Mouse (Mus musculus): ENCODE results near the gene Phldb1. TPM values are rescaled to one million over a fixed set of nuclear protein-coding genes. Genes with fewer than 3 reads are reported as not detected.
"Not testable (repeated sequence)": the region's sequence is repeated elsewhere in the genome, so short reads cannot be mapped to it uniquely, and the experiment has no call there.

Phldb1 gene
- 70.8 and 74.1 TPM in 2 replicates for polyA plus RNA-seq (2016; fragmentation: Nextera tagmentation; extraction: Ambion mirVana)

DNA sequence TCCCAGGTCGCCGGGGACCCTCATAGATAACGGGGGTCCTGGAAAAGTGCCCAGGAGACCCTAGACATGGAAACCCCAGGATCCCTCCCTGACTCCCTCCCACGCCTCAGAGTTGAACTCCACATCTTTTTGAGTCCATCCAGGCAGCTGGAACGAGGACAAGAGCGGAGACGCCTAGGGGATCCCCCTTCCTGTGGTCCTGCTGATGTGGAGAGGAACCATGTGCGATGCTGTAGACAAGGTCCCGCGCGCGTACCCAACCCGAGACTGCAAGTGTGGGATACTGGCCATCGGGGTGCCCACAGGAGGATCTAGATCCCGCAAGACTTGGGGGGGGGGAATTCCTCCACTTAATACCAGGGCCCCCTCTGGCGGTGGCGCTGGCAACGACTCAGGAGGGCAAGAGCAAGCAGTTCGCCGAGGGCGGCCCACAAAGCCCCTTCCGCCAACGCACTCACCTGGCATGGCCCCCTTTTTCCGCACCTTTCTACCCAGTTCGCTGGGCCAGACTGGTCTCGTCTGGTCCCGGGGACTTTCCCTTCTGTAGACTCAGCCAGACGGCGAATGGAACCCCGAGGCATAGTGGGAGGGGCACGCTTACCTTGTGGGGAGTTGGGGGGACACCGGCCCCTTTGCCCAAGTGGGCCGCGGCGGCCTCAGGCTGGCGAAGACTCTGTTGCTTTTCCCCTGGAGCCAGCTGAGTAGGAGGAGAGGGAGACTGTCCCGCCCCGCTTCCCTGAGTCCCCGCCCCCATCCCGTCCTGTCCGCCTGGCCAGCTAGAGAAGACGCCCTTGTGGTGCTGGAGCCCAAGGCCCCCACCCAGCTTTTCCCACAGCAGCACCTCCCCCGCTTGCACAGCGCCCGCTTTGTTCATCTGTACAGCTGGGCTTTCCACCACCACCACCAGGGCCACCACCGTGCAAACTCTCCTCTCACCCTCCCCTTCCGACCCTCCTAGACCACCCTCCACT, at the start of gene Phldb1:
Gene Phldb1, minus strand, starts transcription at position 675 of the 971 bp plus-strand sequence.
- peak within 1 kb of the TSS; percentile 67 for H3K9ac ChIP-seq
- peaks cover 23% of the 10 kb centered on the region for H3K27me3 ChIP-seq
- H3K4me3 ChIP-seq, result peak within 1 kb of the TSS; percentile 59
- WGBS, result under 1% methylated on average over 47 of the region's 47 CpGs
- H3K4me2 ChIP-seq (replicated peaks), result peak within 1 kb of the TSS; percentile 94
- peak within 1 kb of the TSS; percentile 52 for H3K27ac ChIP-seq
- no peaks in the 10 kb centered on the region for H3K36me3 ChIP-seq
- peak; percentile 79 for ATAC-seq (ENCODE audit: low FRiP score)
- no peaks in the 10 kb centered on the region for H3K9me3 ChIP-seq (replicated peaks)
- H3K4me1 ChIP-seq, result peaks cover 32% of the 10 kb centered on the region

DNA sequence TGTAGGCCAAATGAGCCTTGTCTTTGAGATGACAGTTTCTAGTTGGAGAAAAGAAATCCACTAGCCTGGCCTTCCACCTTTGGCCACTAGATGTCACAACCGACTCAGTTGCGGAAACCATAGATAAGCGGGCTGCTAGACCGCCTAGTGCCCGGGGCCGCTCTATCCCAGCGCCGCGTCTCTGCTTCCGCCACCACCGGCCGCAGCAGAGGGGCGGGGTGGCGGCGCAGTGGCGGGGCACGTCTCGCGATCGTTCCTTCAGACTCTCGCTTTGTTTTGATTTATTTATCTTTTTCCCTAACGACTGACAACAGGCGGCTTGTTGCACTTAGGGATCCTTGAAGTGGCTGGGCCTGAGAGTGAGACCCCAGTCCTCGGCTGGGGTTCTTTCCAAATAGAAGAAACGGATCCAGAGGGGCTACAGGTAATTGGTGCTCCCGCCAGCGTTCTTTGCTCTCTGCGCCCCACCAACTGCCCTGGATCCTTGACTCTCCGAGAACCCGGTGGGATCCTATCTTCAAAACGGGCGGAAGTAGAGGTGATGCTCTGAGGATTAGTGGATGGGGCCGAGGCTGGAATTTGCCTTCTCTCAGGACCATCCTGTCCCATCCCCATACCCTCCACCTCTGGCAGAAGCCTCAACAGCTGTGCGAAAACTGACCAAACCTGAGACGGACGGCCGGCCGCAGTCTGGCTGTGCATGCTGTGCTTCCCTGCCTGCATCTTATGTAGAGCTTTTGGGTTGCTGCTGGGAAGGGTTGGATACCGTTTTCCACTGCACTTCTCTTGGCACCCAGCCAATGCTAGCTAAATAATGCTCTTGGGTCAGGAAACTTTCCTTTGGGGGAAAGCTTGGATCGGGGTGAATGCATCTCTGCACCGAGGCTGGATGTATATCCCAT, 38.0 kb upstream of the Phldb1 start:
- peak overlapping the region; percentile 89 for H3K27ac ChIP-seq
- WGBS, result under 1% methylated on average over 41 of the region's 41 CpGs
- H3K9me3 ChIP-seq (replicated peaks), result no peaks in the 10 kb centered on the region
- peaks cover 10% of the 10 kb centered on the region; the same call in 1 of the 2 replicates for H3K36me3 ChIP-seq
- peak overlapping the region; percentile 62 for H3K4me3 ChIP-seq
- peaks cover 8% of the 10 kb centered on the region for H3K4me1 ChIP-seq
- no peaks in the 10 kb centered on the region for H3K27me3 ChIP-seq
- peak overlapping the region; percentile 79 for H3K9ac ChIP-seq
- peak; percentile 98 for ATAC-seq (ENCODE audit: low FRiP score)
- peak overlapping the region; percentile 68 for H3K4me2 ChIP-seq (replicated peaks)

DNA sequence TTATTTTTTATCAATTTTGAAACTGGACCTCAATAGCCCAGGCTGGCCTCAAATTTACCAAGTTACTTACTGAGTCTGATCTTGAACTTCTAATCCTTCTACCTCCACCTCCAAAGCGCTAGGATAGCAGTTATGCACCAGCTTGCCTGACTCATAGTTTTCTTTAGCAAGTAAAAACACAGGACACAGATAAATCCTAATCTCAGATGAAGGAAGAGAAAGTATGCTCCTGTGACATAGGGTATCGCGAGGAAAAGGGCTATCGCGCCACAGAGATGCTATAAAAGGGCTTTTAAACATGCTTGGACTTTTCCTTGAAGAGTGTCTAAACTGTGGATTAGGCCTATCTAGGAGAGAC, 37.4 kb upstream of the Phldb1 start:
- ATAC-seq (ENCODE audit: low FRiP score), result no peak; the same call in 1 of the 2 replicates

DNA sequence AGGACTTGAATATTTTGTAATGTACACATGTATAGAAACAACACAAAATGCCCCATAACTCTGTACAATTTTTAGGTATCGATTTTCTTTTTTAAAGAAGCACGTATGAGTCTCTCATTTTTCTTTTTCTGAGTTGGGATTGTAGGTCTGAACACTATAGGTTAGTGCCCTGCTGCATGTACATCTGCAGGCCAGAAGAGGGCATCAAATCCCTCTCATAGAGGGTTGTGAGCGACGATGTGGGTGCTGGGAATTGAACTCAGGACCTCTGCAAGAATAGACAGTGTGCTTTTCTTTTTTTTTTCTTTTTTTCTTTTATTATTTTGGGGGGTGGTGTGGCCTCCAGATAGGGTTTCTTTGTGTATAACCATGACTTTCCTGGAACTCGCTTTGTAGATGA, 36.4 kb upstream of the Phldb1 start:
- Histone ChIP-seq H3K27me3 (no peaks in the 10 kb centered on the region), H3K9me3 (replicated peaks) (no peaks in the 10 kb centered on the region), H3K4me2 (replicated peaks) (no peak overlapping the region), H3K4me1 (peaks cover 15% of the 10 kb centered on the region), H3K36me3 (peaks cover 10% of the 10 kb centered on the region; the same call in 1 of the 2 replicates), H3K4me3 (no peak overlapping the region), H3K27ac (no peak overlapping the region), H3K9ac (no peak overlapping the region)
- ATAC-seq (ENCODE audit: low FRiP score), result no peak
- WGBS, result 94% methylated on average over 5 of the region's 5 CpGs

More for the DNA sequence above, 37.4 kb upstream of the Phldb1 start:
- Histone ChIP-seq H3K36me3 (peaks cover 10% of the 10 kb centered on the region; the same call in 1 of the 2 replicates), H3K9me3 (replicated peaks) (no peaks in the 10 kb centered on the region), H3K27me3 (no peaks in the 10 kb centered on the region), H3K4me2 (replicated peaks) (no peak overlapping the region), H3K27ac (no peak overlapping the region), H3K9ac (no peak overlapping the region), H3K4me1 (peaks cover 8% of the 10 kb centered on the region), H3K4me3 (0 out of 2 replicates have a peak overlapping the region, but pooled peaks have one; percentile 62)
- WGBS, result 28% methylated on average over 5 of the region's 5 CpGs

DNA sequence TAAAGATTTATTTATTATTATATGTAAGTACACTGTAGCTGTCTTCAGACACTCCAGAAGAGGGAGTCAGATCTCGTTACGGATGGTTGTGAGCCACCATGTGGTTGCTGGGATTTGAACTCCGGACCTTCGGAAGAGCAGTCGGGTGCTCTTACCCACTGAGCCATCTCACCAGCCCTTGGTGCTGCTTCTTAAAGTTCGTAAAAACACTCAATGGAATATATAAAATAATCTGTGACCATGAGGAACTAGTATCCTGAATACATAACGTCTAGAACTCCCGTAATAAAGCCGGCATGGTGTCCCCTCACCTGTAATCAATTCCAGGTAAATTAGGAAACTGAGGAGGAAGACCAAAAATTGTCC, 33.0 kb upstream of the Phldb1 start:
- Histone ChIP-seq H3K4me1 (peaks cover 17% of the 10 kb centered on the region), H3K4me2 (replicated peaks) (peak overlapping the region; percentile 87; the same call in 1 of the 2 replicates), H3K4me3 (peak overlapping the region; percentile 82)
- not testable (repeated sequence) for H3K27ac ChIP-seq; ATAC-seq (ENCODE audit: low FRiP score); H3K36me3 ChIP-seq; H3K27me3 ChIP-seq; H3K9ac ChIP-seq; H3K9me3 ChIP-seq (replicated peaks)
- 48% methylated on average over 7 of the region's 9 CpGs for WGBS

DNA sequence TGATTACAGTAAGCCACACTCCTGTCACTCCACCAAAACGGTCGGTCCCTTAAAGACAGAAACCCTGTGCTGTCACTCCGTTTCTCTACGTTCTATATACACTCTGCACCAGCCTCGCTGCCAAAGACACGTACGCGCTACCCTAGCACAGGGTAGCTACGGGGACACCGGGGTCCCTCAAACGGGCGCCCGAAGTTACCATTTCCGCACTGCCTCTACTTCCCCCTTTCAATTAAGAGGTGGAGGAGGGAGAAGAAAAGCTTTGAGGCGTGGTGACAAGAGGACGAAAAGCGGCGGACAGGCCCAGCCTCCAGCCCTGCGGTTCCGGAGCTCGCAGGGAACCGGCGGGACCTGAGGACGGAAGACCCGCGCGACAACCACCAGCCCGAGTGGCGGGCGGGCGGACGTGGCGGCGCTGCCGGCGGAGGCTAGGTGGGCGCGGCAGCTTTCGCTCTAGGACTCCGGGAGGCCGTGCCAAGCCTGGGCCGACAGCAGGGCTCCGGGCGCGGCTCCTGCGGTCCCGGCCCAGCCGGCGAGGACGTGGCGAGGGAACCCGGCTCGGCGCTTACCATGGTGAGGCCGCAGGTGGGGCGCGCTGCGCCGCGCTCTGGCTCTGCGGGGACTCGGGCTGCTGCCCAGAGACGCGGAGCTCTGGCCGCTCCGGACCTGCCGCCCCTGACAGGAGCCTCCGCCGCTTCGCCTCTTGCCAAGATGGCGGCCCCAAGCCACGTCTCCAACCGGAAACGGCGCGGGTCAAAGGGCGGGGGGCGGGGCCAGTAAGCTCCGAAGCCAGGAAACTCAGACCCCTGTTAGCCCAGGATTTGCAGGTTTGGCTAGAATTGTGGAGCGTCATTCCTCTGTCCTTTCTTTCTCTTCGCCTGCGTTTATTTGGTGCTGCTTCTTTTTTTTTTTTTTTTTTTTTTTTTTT, 32.4 kb upstream of the Phldb1 start, which contains the start of the genes Arcn1 and Ift46:
Gene Arcn1, minus strand, starts transcription at position 745 of the 928 bp plus-strand sequence.
Gene Ift46, plus strand, starts transcription at position 808 of the 928 bp plus-strand sequence.
- peaks cover 17% of the 10 kb centered on the region for H3K4me1 ChIP-seq
- no peaks in the 10 kb centered on the region for H3K36me3 ChIP-seq
- under 1% methylated on average over 69 of the region's 82 CpGs for WGBS
- peak; percentile 90 for ATAC-seq (ENCODE audit: low FRiP score)
- no peaks in the 10 kb centered on the region for H3K27me3 ChIP-seq
- peak within 1 kb of the TSS; percentile 87 for H3K4me2 ChIP-seq (replicated peaks)
- H3K27ac ChIP-seq, result peak within 1 kb of the TSS; percentile 93
- H3K9ac ChIP-seq, result peak within 1 kb of the TSS; percentile 91
- peak within 1 kb of the TSS; percentile 82 for H3K4me3 ChIP-seq
- no peaks in the 10 kb centered on the region for H3K9me3 ChIP-seq (replicated peaks)

DNA sequence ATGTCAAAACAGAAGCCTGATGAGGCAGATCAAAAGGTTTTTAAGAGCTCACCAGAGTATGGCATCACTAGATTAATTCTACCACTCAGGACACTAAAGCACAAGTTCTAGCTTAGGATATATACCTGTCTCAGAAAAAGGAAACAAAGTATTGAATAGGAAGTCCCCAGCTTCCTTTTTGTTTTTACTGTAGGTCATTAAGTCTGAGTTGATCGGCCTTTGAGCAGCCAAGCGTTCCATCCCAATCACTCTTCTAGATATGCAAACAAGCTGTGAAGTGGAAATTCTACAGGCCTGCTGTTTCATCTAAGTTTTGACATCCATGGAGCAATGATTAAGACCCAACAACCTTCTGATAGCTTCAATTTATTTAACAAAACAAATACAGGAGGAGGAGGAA, 25.9 kb upstream of the Phldb1 start:
- no peak for ATAC-seq (ENCODE audit: low FRiP score)
- no peak overlapping the region for H3K27ac ChIP-seq
- no peak overlapping the region for H3K4me2 ChIP-seq (replicated peaks)
- no peaks in the 10 kb centered on the region for H3K27me3 ChIP-seq
- H3K9me3 ChIP-seq (replicated peaks), result no peaks in the 10 kb centered on the region
- H3K9ac ChIP-seq, result no peak overlapping the region
- peaks cover 22% of the 10 kb centered on the region for H3K36me3 ChIP-seq
- H3K4me3 ChIP-seq, result no peak overlapping the region
- peaks cover 8% of the 10 kb centered on the region for H3K4me1 ChIP-seq
- WGBS, result 90% methylated on average over 2 of the region's 2 CpGs

DNA sequence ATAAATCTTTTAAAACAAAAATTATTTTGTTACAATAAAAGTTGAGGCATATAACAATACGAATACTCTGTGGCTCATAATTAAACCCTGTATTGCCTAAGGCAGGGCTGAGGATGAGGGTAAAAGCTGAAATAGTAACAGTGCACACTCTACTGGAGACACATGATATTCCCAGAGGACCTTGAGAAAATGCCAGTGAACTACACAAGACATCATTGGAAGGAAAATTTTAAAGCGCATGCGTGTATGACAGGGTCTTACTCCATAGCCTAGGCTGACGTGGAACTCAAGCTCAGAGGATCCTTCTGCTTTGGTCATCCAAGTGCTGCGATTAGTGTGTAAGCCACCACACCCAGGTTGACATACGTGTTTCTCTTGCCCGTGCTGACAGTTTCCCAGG, 13.5 kb upstream of the Phldb1 start:
- Histone ChIP-seq H3K27ac (no peak overlapping the region), H3K4me1 (no peaks in the 10 kb centered on the region), H3K36me3 (peaks cover 83% of the 10 kb centered on the region), H3K9ac (no peak overlapping the region), H3K4me3 (no peak overlapping the region), H3K4me2 (replicated peaks) (no peak overlapping the region), H3K9me3 (replicated peaks) (no peaks in the 10 kb centered on the region), H3K27me3 (no peaks in the 10 kb centered on the region)
- 88% methylated on average over 7 of the region's 7 CpGs for WGBS
- no peak for ATAC-seq (ENCODE audit: low FRiP score)

DNA sequence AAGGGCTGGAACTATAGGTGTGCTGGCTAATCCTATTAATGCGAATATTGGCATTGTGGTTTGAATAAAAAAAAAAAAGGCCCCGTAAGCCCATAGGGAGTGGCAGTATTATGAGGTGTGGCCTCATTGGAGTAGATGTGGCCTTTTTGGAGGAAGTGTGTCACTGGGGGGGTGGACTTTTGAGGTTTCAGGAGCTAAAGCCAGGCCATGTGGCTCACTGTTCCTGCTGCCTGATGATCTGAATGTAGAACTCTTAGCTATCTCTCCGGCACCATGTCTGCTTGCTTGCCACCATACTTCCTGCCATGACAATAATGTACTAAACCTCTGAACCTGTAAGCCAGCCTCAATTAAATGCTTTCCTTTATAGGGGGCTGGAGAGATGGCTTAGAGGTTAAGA, 12.3 kb upstream of the Phldb1 start:
- no peak for ATAC-seq (ENCODE audit: low FRiP score)
- Histone ChIP-seq H3K27ac (no peak overlapping the region), H3K9me3 (replicated peaks) (no peaks in the 10 kb centered on the region), H3K27me3 (no peaks in the 10 kb centered on the region), H3K4me2 (replicated peaks) (no peak overlapping the region), H3K4me3 (no peak overlapping the region), H3K9ac (no peak overlapping the region), H3K36me3 (peaks cover 85% of the 10 kb centered on the region), H3K4me1 (no peaks in the 10 kb centered on the region)
- WGBS, result 96% methylated on average over 3 of the region's 3 CpGs

DNA sequence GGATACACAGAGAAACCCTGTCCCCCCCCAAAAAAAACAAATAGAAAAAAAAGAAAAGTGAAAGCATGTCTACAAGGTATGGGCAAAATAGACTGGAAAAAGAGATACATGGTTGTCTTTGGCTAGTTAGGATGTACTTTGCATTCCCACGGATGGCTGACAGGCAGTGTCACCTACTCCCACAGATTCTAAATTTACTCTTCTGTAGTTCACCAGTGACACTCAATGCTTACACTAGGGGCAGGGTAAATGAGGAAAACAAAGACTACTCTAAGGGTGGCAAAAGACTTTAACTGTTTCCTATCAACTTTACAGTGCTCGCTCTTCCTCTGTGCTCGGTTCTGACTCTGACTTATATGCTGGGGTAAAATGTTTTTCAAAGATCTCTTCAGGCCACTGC, 11.7 kb upstream of the Phldb1 start:
- 97% methylated on average over 3 of the region's 3 CpGs for whole genome bisulfite sequencing
- Histone ChIP-seq H3K27me3 (no peaks in the 10 kb centered on the region), H3K4me1 (no peaks in the 10 kb centered on the region), H3K4me2 (replicated peaks) (no peak overlapping the region), H3K9me3 (replicated peaks) (no peaks in the 10 kb centered on the region), H3K9ac (no peak overlapping the region), H3K4me3 (no peak overlapping the region), H3K36me3 (peaks cover 82% of the 10 kb centered on the region), H3K27ac (no peak overlapping the region)
- no peak for ATAC-seq (ENCODE audit: low FRiP score)

DNA sequence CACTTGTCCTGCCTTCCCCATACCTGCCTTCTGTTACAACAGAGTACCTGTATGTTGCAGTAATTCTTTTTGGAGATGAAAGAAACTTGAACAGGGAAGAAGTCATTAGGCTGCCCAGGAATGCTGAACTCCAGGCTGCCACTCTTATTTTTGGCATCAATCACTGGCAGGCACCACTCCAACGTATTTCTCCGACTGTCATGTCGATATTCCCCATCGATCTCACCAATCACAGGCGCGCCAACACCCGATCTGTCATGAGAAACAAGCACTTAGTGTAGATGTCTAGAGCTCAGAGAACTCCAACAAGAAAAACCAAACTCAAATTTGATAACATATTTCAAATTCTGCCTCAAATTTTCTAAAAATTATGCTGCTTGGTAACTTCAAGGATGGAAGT, 10.4 kb upstream of the Phldb1 start:
- H3K4me3 ChIP-seq, result no peak overlapping the region
- no peaks in the 10 kb centered on the region for H3K4me1 ChIP-seq
- H3K4me2 ChIP-seq (replicated peaks), result no peak overlapping the region
- WGBS, result 96% methylated on average over 7 of the region's 7 CpGs
- no peaks in the 10 kb centered on the region for H3K27me3 ChIP-seq
- no peaks in the 10 kb centered on the region for H3K9me3 ChIP-seq (replicated peaks)
- ATAC-seq (ENCODE audit: low FRiP score), result no peak
- H3K9ac ChIP-seq, result no peak overlapping the region
- no peak overlapping the region for H3K27ac ChIP-seq
- peaks cover 78% of the 10 kb centered on the region for H3K36me3 ChIP-seq

All from hindbrain, embryonic 12.5 days (tissue).